Comparison of ENCODE assay signal across 8 mouse cellular contexts in genomic region chr1:180604579-180604978, GRCm38 (mm10). TPM values are rescaled to one million over a fixed set of nuclear protein-coding genes. Genes with fewer than 3 reads are reported as not detected.
DNase-seq lines count a peak whose midpoint lies in the region; ATAC-seq lines count a peak whose summit lies in the region.

No protein-coding gene starts in this region.

- H3K9ac ChIP-seq in heart, embryonic 11.5 days (ENCODE audit: low read depth, low read length), result no peak overlapping the region
- H3K9ac ChIP-seq in neural tube, embryonic 15.5 days (replicated peaks), result no peak overlapping the region

- no peak overlapping the region for H3K4me3 ChIP-seq in heart, embryonic 11.5 days (ENCODE audit: low read depth, low read length)
- no peak overlapping the region for H3K4me3 ChIP-seq in neural tube, embryonic 15.5 days (replicated peaks)

- H3K27me3 ChIP-seq in heart, embryonic 11.5 days (ENCODE audit: control insufficient read depth, insufficient read depth, low read length), result no peaks in the 10 kb centered on the region
- H3K27me3 ChIP-seq in neural tube, embryonic 15.5 days (replicated peaks), result no peaks in the 10 kb centered on the region

- no peak overlapping the region for H3K4me2 ChIP-seq in heart, embryonic 11.5 days
- no peak overlapping the region for H3K4me2 ChIP-seq in neural tube, embryonic 15.5 days

- peaks cover 17% of the 10 kb centered on the region for H3K4me1 ChIP-seq in heart, embryonic 11.5 days (ENCODE audit: control insufficient read depth, insufficient read depth, low read length)
- H3K4me1 ChIP-seq in neural tube, embryonic 15.5 days, result no peaks in the 10 kb centered on the region; the same call in 1 of the 2 replicates

- ATAC-seq in heart, embryonic 11.5 days (replicated peaks; ENCODE audit: insufficient number of reproducible peaks, low FRiP score, low TSS enrichment), result 0 out of 2 replicates have a peak, but pooled peaks have one; percentile 60
- no peak for ATAC-seq in neural tube, embryonic 15.5 days (ENCODE audit: low FRiP score)

- peak; percentile 16 to 58 for DNase-seq in kidney, postnatal 25 days
- DNase-seq in kidney, adult 18-20 months, result no peak
- DNase-seq in cerebellum, adult 9-11 months, result peak; percentile 85
- peak; percentile 44 to 84 for DNase-seq in left cerebral cortex, adult 8-10 months (ENCODE audit: low spot score in 2 of 2)
- DNase-seq in Muller cell, postnatal 12 days (ENCODE audit: inconsistent ontology term), result no peak
- DNase-seq in ovary, adult 18-20 months (ENCODE audit: low spot score), result no peak

- H3K36me3 ChIP-seq in heart, embryonic 11.5 days (ENCODE audit: control insufficient read depth, insufficient read depth, low read length), result peaks cover 11% of the 10 kb centered on the region
- peaks cover 43% of the 10 kb centered on the region for H3K36me3 ChIP-seq in neural tube, embryonic 15.5 days

- peak overlapping the region; percentile 68; the same call in 1 of the 2 replicates for H3K27ac ChIP-seq in heart, embryonic 11.5 days (ENCODE audit: low read depth, low read length)
- H3K27ac ChIP-seq in neural tube, embryonic 15.5 days (replicated peaks), result no peak overlapping the region

- WGBS in heart, embryonic 11.5 days (ENCODE audit: insufficient replicate concordance), result 41% methylated on average over 4 of the region's 4 CpGs
- 72% methylated on average over 4 of the region's 4 CpGs for WGBS in neural tube, embryonic 15.5 days

- no peaks in the 10 kb centered on the region for H3K9me3 ChIP-seq in heart, embryonic 11.5 days (replicated peaks; ENCODE audit: control insufficient read depth, low read length)
- no peaks in the 10 kb centered on the region for H3K9me3 ChIP-seq in neural tube, embryonic 15.5 days (replicated peaks)

RNA-seq across cellular contexts. Expression of gene Parp1, which starts 35.9 kb away (rescaled TPM):
- 94.0 and 107 TPM in 2 replicates for polyA plus RNA-seq in heart, embryonic 11.5 days (2014; fragmentation: Nextera tagmentation; extraction: Ambion mirVana)
- total RNA-seq in left cerebral cortex, adult 8-10 months (2022), result 10 to 100 TPM; 71.1 to 84.3 (median 79.6) TPM
- 89.1 and 93.8 TPM in 2 replicates for polyA plus RNA-seq in neural tube, embryonic 15.5 days (2015; fragmentation: Nextera tagmentation; extraction: Ambion mirVana)

RNA-seq across cellular contexts. Expression of gene Lin9, which starts 36.4 kb away (rescaled TPM):
- polyA plus RNA-seq in heart, embryonic 11.5 days (2014; fragmentation: Nextera tagmentation; extraction: Ambion mirVana), result 15.2 and 17.8 TPM in 2 replicates
- total RNA-seq in left cerebral cortex, adult 8-10 months (2022), result 1 to 10 TPM; 2.9 to 4.4 (median 4.0) TPM
- polyA plus RNA-seq in neural tube, embryonic 15.5 days (2015; fragmentation: Nextera tagmentation; extraction: Ambion mirVana), result 8.3 and 10.9 TPM in 2 replicates

Comparison
In these comparisons a context has a peak if more than half of its experiments do, and no peak if none do; other contexts are left out.
1. DNase-seq: peak in kidney, postnatal 25 days (2 of 2), cerebellum, adult 9-11 months (single experiment) and left cerebral cortex, adult 8-10 months (2 of 2); none in kidney, adult 18-20 months (single experiment), Muller cell, postnatal 12 days (single experiment) and ovary, adult 18-20 months (single experiment).